Comparison of ENCODE assay signal across 12 mouse cellular contexts in genomic region chr5:19158191-19158590, GRCm38 (mm10).
DNase-seq lines count a peak whose midpoint lies in the region; ATAC-seq lines count a peak whose summit lies in the region.
"Had no signal": no experiment of that assay in that cellular context is flagged by ENCODE, and none has a peak within 500 bp of the region (broad histone marks: within the 10 kb centered on the region; RNA-seq: fewer than 3 reads in every experiment).

No protein-coding gene starts in this region.

- peaks cover 3% of the 10 kb centered on the region for H3K4me1 ChIP-seq in forebrain, embryonic 14.5 days (ENCODE audit: control insufficient read depth, insufficient read depth, low read length)
- no peaks in the 10 kb centered on the region for H3K4me1 ChIP-seq in forebrain, embryonic 11.5 days (replicated peaks; ENCODE audit: control insufficient read depth, insufficient read depth, low read length)
- H3K4me1 ChIP-seq in midbrain, embryonic 14.5 days (ENCODE audit: control insufficient read depth, insufficient read depth, low read length) = no peaks in the 10 kb centered on the region
- no peaks in the 10 kb centered on the region for H3K4me1 ChIP-seq in midbrain, embryonic 16.5 days (ENCODE audit: control insufficient read depth, insufficient read depth, low read length)
- H3K4me1 ChIP-seq: liver, embryonic 15.5 days had no signal

- no peaks in the 10 kb centered on the region for H3K36me3 ChIP-seq in forebrain, embryonic 14.5 days (ENCODE audit: control insufficient read depth, insufficient read depth, low read length)
- H3K36me3 ChIP-seq in forebrain, embryonic 11.5 days (ENCODE audit: control insufficient read depth, insufficient read depth, low read length) = no peaks in the 10 kb centered on the region
- no peaks in the 10 kb centered on the region for H3K36me3 ChIP-seq in midbrain, embryonic 14.5 days (ENCODE audit: control insufficient read depth, insufficient read depth, low read length)
- no peaks in the 10 kb centered on the region for H3K36me3 ChIP-seq in midbrain, embryonic 16.5 days (ENCODE audit: control insufficient read depth, insufficient read depth, low read length)
- H3K36me3 ChIP-seq: liver, embryonic 15.5 days had no signal

- ATAC-seq in forebrain, embryonic 14.5 days = peak; percentile 80
- ATAC-seq in forebrain, embryonic 11.5 days (replicated peaks; ENCODE audit: low FRiP score) = no peak
- no peak for ATAC-seq in midbrain, embryonic 14.5 days (ENCODE audit: low FRiP score, low TSS enrichment)
- ATAC-seq in midbrain, embryonic 16.5 days = no peak
- ATAC-seq in cerebellum, adult (ENCODE audit: insufficient number of reproducible peaks, low FRiP score, low TSS enrichment) = no peak

- no peak overlapping the region for H3K4me3 ChIP-seq in forebrain, embryonic 14.5 days (ENCODE audit: low read depth, low read length)
- no peak overlapping the region for H3K4me3 ChIP-seq in forebrain, embryonic 11.5 days (ENCODE audit: low read depth, low read length)
- no peak overlapping the region for H3K4me3 ChIP-seq in midbrain, embryonic 14.5 days (replicated peaks; ENCODE audit: low read depth, low read length)
- H3K4me3 ChIP-seq in midbrain, embryonic 16.5 days (ENCODE audit: low read depth, low read length) = no peak overlapping the region
- H3K4me3 ChIP-seq: liver, embryonic 15.5 days had no signal

- H3K4me2 ChIP-seq in forebrain, embryonic 14.5 days (ENCODE audit: low read length) = no peak overlapping the region
- H3K4me2 ChIP-seq in forebrain, embryonic 11.5 days (ENCODE audit: low read depth, low read length, severe bottlenecking) = no peak overlapping the region
- no peak overlapping the region for H3K4me2 ChIP-seq in midbrain, embryonic 14.5 days (ENCODE audit: low read length)
- no peak overlapping the region for H3K4me2 ChIP-seq in midbrain, embryonic 16.5 days (ENCODE audit: low read length)
- H3K4me2 ChIP-seq: liver, embryonic 15.5 days had no signal

- DNase-seq in forebrain, embryonic 14.5 days (ENCODE audit: low spot score) = peak; percentile 75
- no peak for DNase-seq in forebrain, embryonic 11.5 days (ENCODE audit: low spot score)
- DNase-seq in midbrain, embryonic 14.5 days = peak; percentile 48
- peak; percentile 12 to 30 for DNase-seq in frontal cortex, postnatal 36 days (ENCODE audit: low spot score in 2 of 2)
- DNase-seq in left cerebral cortex, postnatal 4 days = peak; percentile 47
- no peak for DNase-seq in kidney, adult 8-10 months
- DNase-seq: heart, postnatal 4 days; kidney, adult 18-20 months; thymus, postnatal 25 days had no signal

- H3K9me3 ChIP-seq in forebrain, embryonic 14.5 days (replicated peaks; ENCODE audit: control insufficient read depth, low read length) = no peaks in the 10 kb centered on the region
- H3K9me3 ChIP-seq in forebrain, embryonic 11.5 days (ENCODE audit: control insufficient read depth, low read length) = no peaks in the 10 kb centered on the region
- H3K9me3 ChIP-seq in midbrain, embryonic 14.5 days (ENCODE audit: control insufficient read depth, low read length) = no peaks in the 10 kb centered on the region
- no peaks in the 10 kb centered on the region for H3K9me3 ChIP-seq in midbrain, embryonic 16.5 days (replicated peaks; ENCODE audit: control insufficient read depth, low read length, poor library complexity, severe bottlenecking)
- H3K9me3 ChIP-seq: liver, embryonic 15.5 days had no signal

- H3K27ac ChIP-seq in forebrain, embryonic 14.5 days (ENCODE audit: low read depth, low read length) = no peak overlapping the region
- no peak overlapping the region for H3K27ac ChIP-seq in forebrain, embryonic 11.5 days (ENCODE audit: low read depth, low read length)
- no peak overlapping the region for H3K27ac ChIP-seq in midbrain, embryonic 14.5 days (replicated peaks; ENCODE audit: low read depth, low read length)
- H3K27ac ChIP-seq in midbrain, embryonic 16.5 days (ENCODE audit: low read length) = no peak overlapping the region
- H3K27ac ChIP-seq: liver, embryonic 15.5 days had no signal

- no peak overlapping the region for H3K9ac ChIP-seq in forebrain, embryonic 14.5 days (ENCODE audit: low read length)
- H3K9ac ChIP-seq in forebrain, embryonic 11.5 days (ENCODE audit: low read length) = no peak overlapping the region
- H3K9ac ChIP-seq in midbrain, embryonic 14.5 days (replicated peaks; ENCODE audit: low read length) = no peak overlapping the region
- H3K9ac ChIP-seq in midbrain, embryonic 16.5 days (ENCODE audit: low read depth, low read length) = no peak overlapping the region
- H3K9ac ChIP-seq: liver, embryonic 15.5 days had no signal

- WGBS in forebrain, embryonic 14.5 days = 17% methylated on average over 3 of the region's 3 CpGs
- WGBS in forebrain, embryonic 11.5 days = 68% methylated on average over 3 of the region's 3 CpGs
- 38% methylated on average over 3 of the region's 3 CpGs for WGBS in midbrain, embryonic 14.5 days
- 27% methylated on average over 3 of the region's 3 CpGs for WGBS in midbrain, embryonic 16.5 days

- intact Hi-C loops in left cerebral cortex, postnatal 4 days (cut with DNase I) = no loop called here

- no peaks in the 10 kb centered on the region for H3K27me3 ChIP-seq in forebrain, embryonic 14.5 days (replicated peaks; ENCODE audit: control insufficient read depth, insufficient read depth, low read length)
- H3K27me3 ChIP-seq in forebrain, embryonic 11.5 days (ENCODE audit: control insufficient read depth, insufficient read depth, low read length) = no peaks in the 10 kb centered on the region
- no peaks in the 10 kb centered on the region for H3K27me3 ChIP-seq in midbrain, embryonic 14.5 days (ENCODE audit: control insufficient read depth, insufficient read depth, low read length)
- H3K27me3 ChIP-seq in midbrain, embryonic 16.5 days (ENCODE audit: control insufficient read depth, insufficient read depth, low read depth, low read length) = no peaks in the 10 kb centered on the region
- H3K27me3 ChIP-seq: liver, embryonic 15.5 days had no signal

Comparison
In these comparisons a context has a peak if more than half of its experiments do, and no peak if none do; other contexts are left out.
1. DNase-seq: peak in forebrain, embryonic 14.5 days (single experiment), midbrain, embryonic 14.5 days (single experiment), frontal cortex, postnatal 36 days (2 of 2) and left cerebral cortex, postnatal 4 days (single experiment); none in forebrain, embryonic 11.5 days (single experiment) and kidney, adult 8-10 months (0 of 2).